Mouse (Mus musculus): Measurements from ENCODE around the gene Hamp.
"Not testable (repeated sequence)": the region's sequence is repeated elsewhere in the genome, so short reads cannot be mapped to it uniquely, and the experiment has no call there.

Gene Hamp

DNA sequence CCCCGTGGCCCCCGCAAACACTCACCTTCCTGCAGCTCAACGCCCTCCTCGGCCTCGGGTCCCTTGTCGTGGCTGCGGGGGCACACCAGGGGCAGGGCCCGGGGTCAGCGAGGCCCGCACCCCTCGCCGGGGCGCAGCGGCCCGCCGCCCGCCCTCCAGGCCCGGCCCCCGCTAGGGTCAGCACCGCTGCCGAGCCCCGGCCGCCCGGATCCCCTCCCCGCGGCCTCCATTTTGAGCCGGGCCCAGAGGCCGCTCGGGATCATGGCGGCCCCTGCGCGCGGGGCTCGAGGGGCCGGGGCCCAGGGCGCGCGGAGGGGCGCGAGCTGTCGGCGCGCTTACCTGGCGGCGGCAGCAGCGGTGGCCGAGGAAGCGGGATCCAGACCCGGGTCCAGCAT lies 12.5 kb upstream of the Hamp start:
- DNase-seq (ENCODE audit: low read depth): no peak

DNA sequence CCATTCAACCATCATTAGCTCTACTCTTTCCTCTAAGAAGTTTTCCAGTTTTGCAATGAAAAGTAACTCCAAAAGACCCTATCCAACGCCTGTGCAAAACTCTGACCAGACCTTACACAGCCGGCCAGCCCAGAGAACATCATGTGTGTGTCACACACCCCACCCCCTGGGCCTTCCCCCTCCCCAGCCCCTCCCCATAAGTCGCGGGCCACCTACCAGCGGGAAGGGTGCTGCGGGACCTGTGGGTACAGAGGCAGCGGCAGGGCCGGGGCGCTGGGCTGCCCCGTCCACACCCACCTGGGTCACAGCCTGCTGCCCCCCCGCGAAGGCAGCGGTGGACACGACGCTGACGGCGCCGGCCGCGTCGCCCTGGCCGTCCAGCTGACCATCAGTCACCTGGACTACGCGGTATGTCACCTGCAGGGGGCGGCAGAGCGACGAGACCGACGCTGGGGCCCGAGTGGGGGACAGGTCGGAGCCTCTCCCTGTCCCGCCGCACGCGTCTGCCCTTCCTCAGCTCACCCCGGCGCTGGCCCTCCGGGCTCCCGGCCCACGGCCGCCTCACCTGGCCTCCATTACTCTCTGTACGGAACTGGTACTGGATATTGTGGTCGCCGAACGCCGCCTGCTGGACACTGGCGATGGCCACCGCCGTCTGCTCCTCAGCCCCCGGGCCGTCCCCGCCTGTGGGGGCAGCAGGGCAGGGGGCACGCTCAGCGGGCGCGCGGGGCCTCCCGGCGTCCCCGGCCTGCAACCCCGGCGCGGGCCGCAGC lies 11.9 kb upstream of the Hamp start:
- DNase-seq (ENCODE audit: low read depth): peak; percentile 84

DNA sequence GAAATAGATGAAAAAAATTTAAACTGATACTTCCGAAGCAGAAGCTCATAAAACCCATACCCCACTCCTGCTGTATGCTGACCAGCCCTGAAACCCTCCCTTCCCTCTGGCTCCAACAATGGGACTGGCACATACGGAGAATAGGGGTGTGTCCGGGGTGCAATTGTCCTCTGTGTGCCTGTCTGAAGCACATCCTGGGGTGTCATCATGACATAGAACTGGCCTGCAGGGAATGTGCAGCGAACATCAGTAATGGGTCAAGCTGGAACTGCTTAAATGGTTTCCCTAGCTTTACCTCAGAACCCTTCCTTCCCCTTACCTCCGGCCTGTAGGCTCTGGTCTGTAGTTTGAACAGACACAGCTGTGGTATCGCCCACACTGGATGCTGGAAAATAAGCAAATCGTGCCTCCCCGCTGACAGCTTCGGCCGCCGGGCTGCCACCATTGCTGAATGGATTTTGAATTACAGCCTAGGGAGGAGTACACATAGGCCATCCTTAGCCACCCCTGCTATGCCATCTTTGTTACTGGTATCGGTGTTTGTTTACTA lies 11.2 kb upstream of the Hamp start:
- no peak for DNase-seq (ENCODE audit: low read depth)

DNA sequence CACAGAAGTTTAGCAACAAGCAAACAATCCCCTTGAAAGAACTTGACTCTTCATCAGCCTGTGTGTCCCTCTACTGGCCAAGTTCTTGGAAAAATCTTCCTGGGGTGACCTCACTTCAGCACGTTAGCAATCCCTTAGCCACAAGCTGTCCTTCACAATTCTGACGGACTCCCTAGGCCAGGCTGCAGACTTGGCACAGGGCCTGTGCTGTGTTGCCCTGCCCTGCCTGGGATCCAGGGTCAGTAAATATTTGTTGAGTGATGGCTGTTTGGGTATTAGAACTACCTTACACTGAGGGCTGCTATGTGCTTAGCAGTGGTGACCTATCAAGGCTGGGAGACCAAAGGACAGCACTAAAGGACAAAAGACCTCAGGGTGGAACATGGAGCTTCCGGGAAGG lies 10.2 kb upstream of the Hamp start:
- DNase-seq (ENCODE audit: low read depth): no peak

DNA sequence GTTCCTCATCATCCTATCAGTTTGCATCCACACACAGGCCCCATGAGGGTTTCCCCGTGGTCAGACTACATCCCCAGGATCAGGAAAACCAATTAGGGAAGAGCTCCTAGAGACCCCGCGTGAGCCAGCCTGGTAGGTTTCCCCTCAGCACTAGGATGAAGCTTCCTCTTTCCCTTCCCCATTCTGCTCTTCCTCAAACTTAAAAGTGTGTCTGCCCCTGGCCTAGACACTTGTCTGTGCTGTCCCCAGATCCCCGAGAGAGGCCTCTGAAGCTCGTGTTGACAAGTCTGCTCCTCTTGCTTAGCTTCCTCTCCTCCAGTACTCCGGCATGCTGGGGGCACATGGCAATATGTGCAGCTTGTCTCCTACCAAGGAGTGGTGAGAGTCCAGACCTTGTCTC lies 9.6 kb upstream of the Hamp start:
- no peak for DNase-seq (ENCODE audit: low read depth)

DNA sequence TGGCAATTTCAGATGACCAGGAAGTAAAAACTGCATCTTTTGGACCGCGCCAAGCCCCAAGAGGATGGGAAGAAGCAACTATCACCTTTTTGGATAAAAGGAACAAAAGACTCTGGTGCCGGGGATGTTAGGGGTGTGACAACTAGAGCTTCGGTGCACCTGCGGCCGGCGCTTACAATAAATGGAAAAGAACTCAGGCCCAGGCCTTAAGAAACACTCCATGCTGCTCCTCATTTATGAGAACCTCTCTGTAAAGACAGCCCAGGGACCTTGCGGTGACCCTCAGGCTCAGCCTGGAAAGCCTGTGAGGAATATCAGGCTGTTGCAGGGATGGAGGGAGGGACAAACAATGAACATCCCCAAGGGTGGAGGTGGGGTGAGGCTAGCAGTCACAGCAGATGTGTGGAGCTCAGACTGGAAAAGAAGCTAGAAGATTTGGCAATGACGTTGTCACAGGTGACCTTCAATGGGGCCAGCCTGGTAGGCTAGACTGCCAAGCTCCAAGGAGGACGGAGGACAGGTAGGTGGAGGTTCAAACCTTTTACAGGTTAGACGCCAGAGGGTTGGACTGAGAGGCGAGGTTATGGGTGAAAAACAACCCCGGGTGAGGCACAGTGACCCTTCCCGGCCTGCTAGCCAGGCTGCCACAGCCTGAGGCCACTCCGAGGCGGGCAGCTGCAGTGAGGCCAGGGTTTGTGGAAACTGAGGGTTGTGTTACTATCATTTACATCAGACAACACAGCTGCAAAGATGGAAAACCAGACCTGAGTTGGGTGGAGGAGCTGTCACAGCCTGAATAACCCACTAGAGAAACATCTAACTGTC lies 8.8 kb upstream of the Hamp start:
- no peak for DNase-seq (ENCODE audit: low read depth)

DNA sequence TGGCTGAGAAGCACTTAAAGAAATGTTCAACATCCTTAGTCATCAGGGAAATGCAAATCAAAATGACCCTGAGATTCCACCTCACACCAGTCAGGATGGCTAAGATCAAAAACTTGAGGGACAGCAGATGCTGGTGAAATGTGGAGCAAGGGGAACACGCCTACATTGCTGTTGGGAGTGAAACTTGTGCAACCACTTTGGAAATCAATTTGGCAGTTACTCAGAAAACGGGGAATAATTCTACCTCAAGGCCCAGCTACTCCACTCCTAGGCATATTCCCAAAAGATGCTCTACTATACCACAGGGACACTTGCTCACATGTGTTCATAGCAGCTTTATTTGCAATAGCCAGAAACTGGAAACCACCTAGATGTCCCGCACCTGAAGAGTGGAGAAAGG lies 6.1 kb upstream of the Hamp start:
- DNase-seq (ENCODE audit: low read depth): not testable (repeated sequence)

DNA sequence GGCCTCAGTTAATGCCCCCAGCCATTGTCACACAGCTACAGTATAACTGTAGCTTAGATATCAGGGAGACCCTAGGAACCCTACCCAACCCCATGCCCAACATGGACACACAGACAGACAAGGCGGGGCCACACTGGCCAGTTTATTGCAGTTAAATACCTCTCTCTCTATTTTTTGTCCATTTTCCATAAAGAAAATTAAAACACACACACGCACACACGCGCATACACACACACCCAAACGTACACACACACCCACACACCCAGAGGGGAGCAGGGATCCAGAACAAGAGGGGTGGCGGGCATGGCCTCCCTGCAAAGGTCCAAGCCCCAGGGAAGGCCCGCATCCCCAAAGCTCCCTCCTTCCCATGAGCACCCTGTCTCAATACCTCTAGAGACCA lies 2.0 kb upstream of the Hamp start:
- no peak for DNase-seq (ENCODE audit: low read depth)

DNA sequence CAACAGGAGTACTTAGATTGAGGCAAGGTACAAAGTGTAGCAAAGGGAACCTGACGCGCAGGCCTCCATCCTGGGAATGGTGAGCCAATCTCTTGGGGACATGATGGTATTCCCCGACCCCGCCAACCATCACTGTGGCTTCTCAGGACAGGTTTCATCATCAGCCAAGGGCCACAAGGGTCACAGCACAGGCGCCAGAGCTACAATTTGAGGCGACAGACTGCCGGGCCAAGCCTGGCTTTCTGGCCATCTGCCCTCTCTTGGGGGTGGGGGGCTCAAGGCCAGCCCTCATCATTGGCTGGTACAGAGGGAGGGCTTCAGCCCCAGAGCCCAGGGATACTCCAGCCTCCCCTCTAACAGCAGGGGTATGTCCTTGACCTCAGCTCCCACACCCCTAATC lies 1.6 kb upstream of the Hamp start:
- not testable (repeated sequence) for DNase-seq (ENCODE audit: low read depth)

DNA sequence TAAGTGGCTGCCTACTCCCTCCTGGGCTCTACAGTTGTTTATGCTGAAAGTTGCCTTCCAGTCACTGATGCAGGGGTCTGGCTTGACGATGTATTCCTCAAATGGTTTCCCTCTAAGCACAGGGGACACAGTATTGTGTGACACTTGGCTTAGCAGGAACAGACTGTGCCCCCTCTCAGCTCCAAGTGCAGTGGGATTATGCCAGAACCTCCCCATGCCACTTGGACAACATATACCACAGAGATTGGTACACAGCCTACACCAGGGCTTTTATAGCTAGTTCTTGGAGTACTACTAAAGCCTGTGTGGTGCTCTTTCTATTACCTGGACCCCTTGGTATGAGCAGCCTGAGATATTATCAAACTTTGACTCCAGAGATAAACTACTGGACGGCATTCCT lies 874 bp upstream of the Hamp start:
- not testable (repeated sequence) for DNase-seq (ENCODE audit: low read depth)

DNA sequence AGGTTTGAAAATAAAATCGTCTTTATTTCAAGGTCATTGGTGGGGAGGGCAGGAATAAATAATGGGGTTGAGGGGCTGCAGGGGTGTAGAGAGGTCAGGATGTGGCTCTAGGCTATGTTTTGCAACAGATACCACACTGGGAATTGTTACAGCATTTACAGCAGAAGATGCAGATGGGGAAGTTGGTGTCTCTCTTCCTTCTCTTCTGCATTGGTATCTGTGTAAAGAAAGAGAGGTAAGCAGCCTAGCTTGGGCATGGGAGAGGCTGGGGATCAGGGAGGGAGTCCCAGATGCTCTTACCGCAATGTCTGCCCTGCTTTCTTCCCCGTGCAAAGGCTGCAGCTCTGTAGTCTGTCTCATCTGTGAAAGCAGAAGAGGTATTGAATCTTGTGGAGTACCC lies 1.5 kb downstream of the Hamp start:
- peak; percentile 35 for DNase-seq (ENCODE audit: low read depth)

DNA sequence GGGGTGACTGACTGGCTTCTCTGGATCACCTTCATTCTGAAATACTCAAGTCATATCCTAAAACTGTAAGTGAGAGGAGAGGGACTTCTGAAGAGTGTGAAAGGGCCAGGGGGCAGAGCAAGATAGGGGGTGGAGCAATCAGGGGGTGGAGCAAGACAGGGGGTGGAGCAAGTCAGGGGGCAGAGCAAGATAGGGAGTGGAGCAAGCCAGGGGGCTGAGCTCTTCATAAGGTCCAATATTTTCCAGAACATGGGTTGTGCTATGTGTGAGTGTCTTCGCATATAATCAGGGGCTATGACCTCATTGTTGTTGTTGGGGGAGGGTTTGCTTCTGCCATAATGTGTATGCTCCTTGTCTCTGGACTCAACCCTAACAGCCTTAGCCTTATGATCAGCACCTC lies 3.8 kb downstream of the Hamp start:
- not testable (repeated sequence) for DNase-seq (ENCODE audit: low read depth)

DNA sequence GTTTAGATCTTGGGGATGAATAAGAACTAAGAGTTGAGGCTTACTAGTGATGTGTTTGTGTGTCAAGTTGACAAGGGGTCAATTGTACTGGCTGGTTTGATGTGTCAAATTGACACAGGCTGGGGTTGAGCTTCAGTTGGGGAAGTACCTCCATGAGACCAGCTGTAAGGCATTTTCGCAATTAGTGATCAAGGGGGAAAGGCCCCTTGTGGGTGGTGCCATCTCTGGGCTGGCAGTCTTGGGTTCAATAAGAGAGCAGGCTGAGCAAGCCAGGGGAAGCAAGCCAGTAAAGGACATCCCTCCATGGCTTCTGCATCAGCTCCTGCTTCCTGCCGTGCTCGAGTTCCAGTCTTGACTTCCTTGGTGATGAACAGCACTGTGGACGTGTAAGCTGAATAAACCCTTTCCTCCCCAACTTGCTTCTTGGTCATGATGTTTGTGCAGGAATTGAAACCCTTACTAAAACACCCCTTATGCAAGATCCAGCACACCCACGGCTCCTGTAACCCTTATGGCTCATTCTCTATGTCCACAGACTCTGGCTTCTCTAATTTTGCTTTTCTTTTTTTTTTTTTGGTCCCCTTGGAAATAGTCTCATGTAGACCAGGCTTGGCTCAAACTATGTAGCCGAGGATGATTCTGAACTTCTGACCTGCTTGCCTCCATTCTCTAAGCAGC lies 8.3 kb downstream of the Hamp start:
- DNase-seq (ENCODE audit: low read depth): not testable (repeated sequence)

DNA sequence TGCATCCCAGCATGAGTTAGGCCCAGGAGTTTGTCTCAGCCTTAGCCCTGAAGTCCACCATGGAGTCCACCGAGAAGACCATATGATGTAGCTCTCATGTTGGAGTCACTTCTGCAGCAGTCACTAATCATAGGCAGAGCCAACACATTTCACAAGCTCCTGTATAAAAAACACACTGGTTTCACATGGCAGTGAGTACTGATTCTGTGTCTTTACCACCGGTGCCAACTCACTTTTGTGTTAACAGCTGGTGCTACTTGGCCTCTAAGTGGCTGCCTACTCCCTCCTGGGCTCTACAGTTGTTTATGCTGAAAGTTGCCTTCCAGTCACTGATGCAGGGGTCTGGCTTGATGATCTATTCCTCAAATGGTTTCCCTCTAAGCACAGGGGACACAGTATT lies 19.3 kb downstream of the Hamp start, which contains the start of gene Hamp2:
Hamp2 (minus strand) TSS at position 101 of the 400 bp plus-strand sequence.
- DNase-seq (ENCODE audit: low read depth): not testable (repeated sequence)

DNA sequence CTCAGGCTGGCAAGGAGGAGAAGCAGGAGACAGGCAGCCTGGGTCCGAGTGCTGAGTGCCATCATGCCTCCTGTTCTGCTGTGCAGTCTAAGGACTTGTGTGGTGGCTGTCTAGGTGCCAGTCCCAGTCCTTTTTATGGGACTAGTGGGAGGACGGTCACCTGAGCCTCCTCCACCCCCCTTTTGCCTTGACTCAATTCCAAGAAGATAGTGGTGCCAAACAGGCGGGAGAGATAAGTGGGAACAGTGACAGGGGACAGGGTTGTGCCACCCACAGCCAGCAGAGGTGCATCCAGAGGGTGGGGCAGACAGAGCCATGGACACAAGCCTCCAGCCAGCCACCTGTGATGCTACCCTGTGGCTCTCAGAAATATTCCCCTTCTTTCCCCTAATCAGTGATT lies 19.8 kb downstream of the Hamp start:
- DNase-seq (ENCODE audit: low read depth): no peak

DNA sequence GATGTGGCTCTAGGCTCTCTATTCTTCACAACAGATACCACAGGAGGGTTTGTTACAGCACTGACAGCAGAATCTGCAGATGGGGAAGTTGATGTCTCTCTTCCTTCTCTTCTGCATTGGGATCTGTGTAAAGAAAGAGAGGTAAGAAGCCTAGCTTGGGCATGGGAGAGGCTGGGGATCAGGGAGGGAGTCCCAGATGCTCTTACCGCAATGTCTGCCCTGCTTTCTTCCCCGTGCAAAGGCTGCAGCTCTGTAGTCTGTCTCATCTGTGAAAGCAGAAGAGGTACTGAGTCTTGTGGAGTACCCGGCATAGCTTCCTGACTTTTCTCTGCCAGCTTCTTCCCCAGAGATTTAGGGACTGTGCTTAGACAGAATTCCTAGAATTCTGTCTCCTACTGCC lies 21.3 kb downstream of the Hamp start:
- not testable (repeated sequence) for DNase-seq (ENCODE audit: low read depth)

DNA sequence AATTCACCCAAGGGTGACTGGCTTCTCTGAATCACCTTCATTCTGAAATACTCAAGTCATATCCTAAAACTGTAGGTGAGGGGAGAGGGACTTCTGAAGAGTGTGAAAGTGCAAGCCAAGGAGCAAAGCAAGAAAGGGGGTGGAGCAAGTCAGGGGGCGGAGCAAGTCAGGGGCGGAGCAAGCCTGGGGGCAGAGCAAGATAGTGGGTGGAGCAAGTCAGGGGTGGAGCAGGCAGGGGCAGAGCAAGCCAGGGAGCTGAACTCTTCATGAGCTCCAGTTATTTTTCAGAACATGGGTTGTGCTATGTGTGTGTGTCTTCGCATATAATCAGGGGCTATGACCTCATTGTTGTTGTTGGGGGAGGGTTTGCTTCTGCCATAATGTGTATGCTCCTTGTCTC lies 23.6 kb downstream of the Hamp start:
- peak; percentile 50 for DNase-seq (ENCODE audit: low read depth)

DNA sequence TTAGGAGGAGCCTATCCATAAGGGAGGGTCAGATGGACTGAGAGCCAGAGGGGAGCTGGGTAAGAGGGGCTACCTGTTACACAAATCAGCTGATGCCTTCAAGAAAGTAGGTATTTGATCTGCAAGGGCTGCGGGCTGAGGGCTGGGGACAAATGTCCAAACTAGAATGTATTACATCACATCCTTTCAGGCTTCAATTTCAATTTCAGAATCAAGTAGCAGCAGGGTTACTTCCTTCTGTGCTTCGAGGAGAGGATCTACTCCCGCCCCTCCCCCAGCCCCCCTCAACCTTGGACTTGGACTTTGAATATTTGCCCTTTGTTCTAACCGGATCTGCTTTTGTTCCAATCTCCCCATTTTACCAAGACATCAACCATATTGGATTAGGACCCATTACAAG lies 26.6 kb downstream of the Hamp start:
- DNase-seq (ENCODE audit: low read depth): peak; percentile 59

DNA sequence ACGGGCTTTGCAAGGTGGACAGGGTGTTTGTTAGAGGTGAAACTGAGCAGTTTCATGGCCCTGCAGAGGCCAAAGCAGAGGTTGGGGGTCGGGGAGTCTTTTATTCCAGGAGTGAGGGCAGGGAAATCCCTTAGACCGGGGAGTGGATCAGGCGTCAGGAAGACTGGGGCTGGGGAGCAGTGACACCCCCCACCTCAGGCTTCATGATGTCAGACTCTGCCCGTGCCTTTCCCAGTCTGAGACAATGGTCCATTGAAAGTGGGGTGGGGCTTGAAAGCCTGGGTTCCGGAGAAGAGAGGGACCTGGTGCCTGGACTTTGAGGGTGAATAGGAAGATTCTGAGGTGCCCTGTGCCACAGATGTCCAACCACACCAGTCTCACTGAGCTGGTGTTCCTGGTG lies 27.1 kb downstream of the Hamp start:
- no peak for DNase-seq (ENCODE audit: low read depth)

DNA sequence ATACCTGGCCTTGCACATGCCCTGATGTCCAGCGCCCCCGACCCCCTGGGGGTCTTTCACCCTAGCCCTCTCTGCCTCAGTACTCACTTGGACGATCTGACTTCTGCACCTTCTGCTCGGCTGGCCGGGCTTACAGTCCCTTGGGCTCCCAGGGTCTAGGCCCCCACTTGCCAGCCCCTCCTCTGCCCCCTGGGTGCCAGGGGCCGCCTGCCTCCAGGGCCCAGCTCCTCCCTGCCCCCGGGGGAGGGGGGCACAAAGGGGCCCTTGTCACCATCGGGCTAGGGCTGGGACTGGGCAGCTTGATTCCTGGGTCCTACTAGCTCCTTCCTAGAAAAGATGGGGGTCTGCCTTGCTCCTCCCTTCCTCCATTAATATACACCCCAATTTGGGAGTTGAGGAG lies 29.1 kb downstream of the Hamp start, which contains the start of gene Mag:
Mag (minus strand) TSS at position 142 of the 400 bp plus-strand sequence.
- DNase-seq (ENCODE audit: low read depth): no peak

DNA sequence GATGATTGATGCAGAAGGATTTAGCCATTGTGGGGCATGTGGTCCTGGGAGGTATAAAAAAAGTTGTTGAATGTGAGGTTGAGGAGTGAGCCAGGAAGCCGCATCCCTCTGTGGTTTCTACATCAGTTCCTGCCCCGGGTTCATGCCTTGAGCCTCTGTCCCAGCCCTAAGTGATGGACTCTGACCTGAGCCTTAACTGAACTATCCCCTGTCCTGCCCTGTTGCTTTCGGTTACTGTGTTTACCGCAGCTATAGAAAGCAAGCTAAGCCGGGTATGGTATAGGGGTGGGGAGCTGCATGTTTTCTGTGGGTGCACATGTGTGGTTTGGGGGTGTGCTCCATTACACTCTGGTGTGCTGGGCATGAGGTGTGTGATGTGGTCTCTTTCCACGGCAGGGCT lies 34.1 kb downstream of the Hamp start:
- peak; percentile 69 for DNase-seq (ENCODE audit: low read depth)

DNA sequence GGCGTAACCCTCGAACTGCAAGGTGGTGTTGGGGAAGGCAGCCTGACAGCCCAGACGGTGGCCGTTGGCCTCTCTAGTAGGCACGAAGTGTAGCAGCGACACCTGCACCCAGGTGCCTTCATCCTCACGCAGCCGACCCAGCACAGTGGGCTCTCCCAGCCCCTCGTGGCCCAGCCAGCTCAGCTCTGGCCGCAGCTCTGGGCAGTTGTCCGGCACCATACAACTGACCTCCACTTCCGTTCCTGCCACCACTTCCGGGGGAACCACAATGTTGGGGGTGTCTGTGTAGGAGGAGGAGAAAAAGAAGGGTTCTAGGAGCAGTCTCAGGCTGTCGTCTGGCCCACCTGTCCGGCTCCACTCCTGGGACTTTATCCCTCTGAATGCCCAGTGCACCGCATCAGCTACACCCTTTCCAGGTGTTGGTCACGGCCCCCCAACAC lies 34.8 kb downstream of the Hamp start:
- DNase-seq (ENCODE audit: low read depth): peak; percentile 51

Data from 416B (cell line).